Mouse (Mus musculus): ENCODE measurements around the gene Calcrl.

- TF ChIP-seq POLR2A (IDR thresholded peaks at IDR 0.05; ENCODE audit: insufficient read length, low read depth) (no peak), SRF (IDR thresholded peaks at IDR 0.05; ENCODE audit: control insufficient read depth, insufficient read length, low read depth) (no peak), MYOG (IDR thresholded peaks at IDR 0.05; ENCODE audit: control insufficient read depth in 1 of 3, insufficient read depth in 1 of 3, insufficient read length in 2 of 3, low read depth in 2 of 3) (no peak), POLR2AphosphoS2 (IDR thresholded peaks at IDR 0.05; ENCODE audit: insufficient read length, low read depth) (no peak), MAX (IDR thresholded peaks at IDR 0.05; ENCODE audit: low read depth) (no peak), TCF12 (IDR thresholded peaks at IDR 0.05; ENCODE audit: insufficient read depth, poor library complexity, severe bottlenecking) (no peak), REST (IDR thresholded peaks at IDR 0.05; ENCODE audit: insufficient read depth, insufficient read length) (no peak), E2F4 (IDR thresholded peaks at IDR 0.05; ENCODE audit: insufficient read depth) (no peak), USF1 (IDR thresholded peaks at IDR 0.05; ENCODE audit: low read depth) (no peak)
Observed at GRCm38 (mm10) chr2:84445499-84445898, 20.3 kb upstream of the Calcrl start.

Data from myocyte (in vitro differentiated cells).